Mouse (Mus musculus) hindbrain, embryonic 14.5 days (tissue): ENCODE results near the gene Ttc7b. TPM values are rescaled to one million over a fixed set of nuclear protein-coding genes. Genes with fewer than 3 reads are reported as not detected.
A peak's percentile ranks its signal among the peaks of the same experiment; 100 is the strongest.

Experiments used
- ATAC-seq: fragments of 200-750 bp; cut with Nextera tagmentation; 2 replicates; pipeline ENCODE4 v1.8.0; 2017; ENCODE audit warnings: moderate number of reproducible peaks, mild to moderate bottlenecking, moderate TSS enrichment, moderate library complexity; ENCODE audit not compliant: low FRiP score
- DNase-seq: peaks from one replicate; pipeline ENCODE4 v3.0.0-alpha.2; 2015; ENCODE audit warnings: low spot score
- H3K27ac ChIP-seq: fragments of 300-500 bp; sonication (generic); 2 replicates; pipeline ENCODE4 v1.5.1; 2014; ENCODE audit warnings: mild to moderate bottlenecking, moderate library complexity
- H3K27me3 ChIP-seq: fragments of 300-500 bp; sonication (generic); 2 replicates; pipeline ENCODE4 v1.6.1; 2014; ENCODE audit warnings: mild to moderate bottlenecking, low read length, mixed read lengths; ENCODE audit not compliant: control insufficient read depth, insufficient read depth
- H3K36me3 ChIP-seq: fragments of 300-500 bp; sonication (generic); replicated peaks from 2 replicates; pipeline ENCODE4 v1.6.1; 2014; ENCODE audit not compliant: control insufficient read depth, insufficient read depth
- H3K4me1 ChIP-seq: fragments of 300-500 bp; sonication (generic); replicated peaks from 2 replicates; pipeline ENCODE4 v1.6.1; 2014; ENCODE audit warnings: antibody characterized with exemption, low read length, mixed read lengths; ENCODE audit not compliant: control insufficient read depth, insufficient read depth
- H3K4me2 ChIP-seq: fragments of 300-500 bp; sonication (generic); replicated peaks from 2 replicates; pipeline ENCODE4 v1.6.1; 2014; ENCODE audit warnings: mild to moderate bottlenecking, moderate library complexity
- H3K4me3 ChIP-seq: fragments of 300-500 bp; sonication (generic); replicated peaks from 2 replicates; pipeline ENCODE4 v1.5.1; 2014; ENCODE audit warnings: mild to moderate bottlenecking, low read length
- H3K9ac ChIP-seq: fragments of 300-500 bp; sonication (generic); 2 replicates; pipeline ENCODE4 v1.6.1; 2014
- H3K9me3 ChIP-seq: fragments of 300-500 bp; sonication (generic); 2 replicates; pipeline ENCODE4 v1.6.1; 2016; ENCODE audit warnings: low read length; ENCODE audit not compliant: control insufficient read depth
- WGBS: fragments of 180-500 bp; shearing (Covaris S2); extraction: QIAGEN DNeasy Blood & Tissue Kit; methylation state at CpG from one replicate; pipeline ENCODE4 v1.1.7; 2014; 5-methylcytosine and 5-hydroxymethylcytosine counted together
- polyA plus RNA-seq: library from polyadenylated mRNA; unstranded; fragments of >200 nt; fragmentation: Nextera tagmentation; extraction: Ambion mirVana; gene quantifications from 2 replicates; pipeline ENCODE4 v1.2.1, GENCODE M21; 2014

The Ttc7b gene
- polyA plus RNA-seq, result 12.2 and 12.4 TPM in 2 replicates

DNA sequence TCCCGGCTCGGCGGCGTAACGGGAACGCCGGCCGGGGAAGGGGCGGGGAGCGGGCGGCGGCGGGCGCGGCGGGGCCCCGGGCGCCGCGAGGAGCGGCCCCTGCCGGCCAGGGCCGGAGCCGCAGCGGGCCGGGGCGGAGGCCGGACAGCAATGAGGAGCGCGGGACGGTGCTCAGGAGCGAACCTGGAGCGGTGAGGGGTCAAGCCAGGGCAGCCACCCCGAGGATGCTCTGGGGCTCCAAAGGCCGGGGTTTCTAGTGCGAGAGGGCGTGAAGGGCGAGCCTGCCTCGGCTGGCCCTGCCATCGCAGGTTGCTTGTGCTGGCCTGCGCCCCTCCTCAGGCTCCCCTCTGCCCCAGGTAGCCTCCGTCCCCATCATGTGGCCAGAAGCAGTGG lies at the start of gene Ttc7b:
Ttc7b (minus strand) TSS at position 33 of the 393 bp plus-strand sequence.
- 3% methylated on average over 32 of the region's 42 CpGs for WGBS
- Histone ChIP-seq H3K36me3 (no peaks in the 10 kb centered on the region), H3K27ac (peak within 1 kb of the TSS; percentile 86), H3K9ac (peak within 1 kb of the TSS; percentile 99), H3K4me2 (peak within 1 kb of the TSS; percentile 70), H3K9me3 (no peaks in the 10 kb centered on the region), H3K4me3 (peak within 1 kb of the TSS; percentile 91), H3K27me3 (no peaks in the 10 kb centered on the region), H3K4me1 (peaks cover 13% of the 10 kb centered on the region)
- ATAC-seq, result peak; percentile 78
- peak; percentile 45 for DNase-seq

DNA sequence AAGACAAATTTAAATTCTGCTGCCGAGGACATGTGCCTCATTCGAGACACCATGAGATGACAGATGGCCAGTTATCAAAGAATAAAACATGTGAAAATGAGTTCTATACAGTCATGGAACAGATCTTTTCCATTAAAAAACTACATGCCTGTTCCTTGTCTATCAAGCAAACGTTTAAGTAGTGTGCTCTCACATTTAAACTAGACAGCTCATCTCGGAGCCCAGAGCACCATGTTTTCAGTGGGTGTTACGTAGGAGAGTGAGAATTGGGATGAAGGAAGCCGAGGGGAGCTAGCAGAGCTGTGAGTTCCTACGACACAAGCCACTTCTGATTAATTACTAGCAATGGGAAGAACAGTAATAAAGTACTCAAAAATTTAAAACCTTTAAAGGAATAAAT lies 48.2 kb upstream of the Ttc7b start:
- H3K4me3 ChIP-seq, result no peak overlapping the region
- WGBS, result 84% methylated on average over 7 of the region's 7 CpGs
- DNase-seq (no peak), ATAC-seq (no peak)
- H3K27ac ChIP-seq, result no peak overlapping the region
- H3K27me3 ChIP-seq, result no peaks in the 10 kb centered on the region
- H3K9ac ChIP-seq, result no peak overlapping the region
- no peaks in the 10 kb centered on the region for H3K4me1 ChIP-seq
- H3K9me3 ChIP-seq, result no peaks in the 10 kb centered on the region
- 0 out of 2 replicates have a peak, but pooled peaks cover 6% of the 10 kb centered on the region for H3K36me3 ChIP-seq
- H3K4me2 ChIP-seq, result no peak overlapping the region

DNA sequence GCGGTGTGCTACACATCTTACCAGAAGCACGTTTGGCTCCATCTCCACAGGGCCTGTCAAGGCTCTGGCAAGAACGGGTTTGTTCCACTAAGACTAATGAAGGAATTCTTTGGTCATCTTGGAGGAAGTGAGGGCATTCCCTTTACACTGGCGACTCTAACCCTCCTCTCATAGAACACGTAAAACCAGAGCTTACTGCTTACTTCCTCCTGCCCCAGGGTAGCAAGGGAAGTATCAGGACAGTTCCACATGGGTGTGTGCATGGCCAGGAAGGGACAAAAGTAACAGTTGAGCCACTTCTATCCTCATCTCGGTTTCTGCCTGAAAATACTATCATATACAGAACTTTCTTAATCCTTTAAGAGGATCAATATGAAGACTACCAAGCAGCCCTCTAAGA lies 47.5 kb upstream of the Ttc7b start:
- WGBS, result 87% methylated on average over 6 of the region's 6 CpGs
- Histone ChIP-seq H3K4me1 (no peaks in the 10 kb centered on the region), H3K27ac (no peak overlapping the region), H3K9ac (no peak overlapping the region), H3K4me2 (no peak overlapping the region), H3K36me3 (0 out of 2 replicates have a peak, but pooled peaks cover 4% of the 10 kb centered on the region), H3K27me3 (no peaks in the 10 kb centered on the region), H3K4me3 (no peak overlapping the region), H3K9me3 (no peaks in the 10 kb centered on the region)
- DNase-seq (no peak), ATAC-seq (no peak)

DNA sequence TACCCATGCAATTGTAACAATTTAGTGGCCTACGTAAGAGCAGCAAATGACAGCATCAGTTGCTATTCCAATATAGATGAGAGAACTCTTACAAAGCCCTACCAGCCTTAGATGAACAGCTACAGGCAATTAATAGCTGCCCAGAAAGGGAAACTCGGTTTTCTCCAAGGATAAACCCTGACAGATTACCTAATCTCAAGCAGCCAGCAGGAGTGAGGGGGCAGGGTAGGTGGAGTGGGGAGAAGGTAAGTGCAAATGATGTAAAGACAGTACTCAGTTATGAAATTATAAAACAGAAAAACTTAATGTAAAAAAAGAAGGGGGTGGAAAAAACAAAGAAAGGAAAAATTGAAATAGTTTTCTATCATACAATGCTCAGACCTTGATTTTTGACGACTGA lies 47.0 kb upstream of the Ttc7b start:
- 86% methylated on average over 3 of the region's 3 CpGs for WGBS
- H3K9ac ChIP-seq, result no peak overlapping the region

DNA sequence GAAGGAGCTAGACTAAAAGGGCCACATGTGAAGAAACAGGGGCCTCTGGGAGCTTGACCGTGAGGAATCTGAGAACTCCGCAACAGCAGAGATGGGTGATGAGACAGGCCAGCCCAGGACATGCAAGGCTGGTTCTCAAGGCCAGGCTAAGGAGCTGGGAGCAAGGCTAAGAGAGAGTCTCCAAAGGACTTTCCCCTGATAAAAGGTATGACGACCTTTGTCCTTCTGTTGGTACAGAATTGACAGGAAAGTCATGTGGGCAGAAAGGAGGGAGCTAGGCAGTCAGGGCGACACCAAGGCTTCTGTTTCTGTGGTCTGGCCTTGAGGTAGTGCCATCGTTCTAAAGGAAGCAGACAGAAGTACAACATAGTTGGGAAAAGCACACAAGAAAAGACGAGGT lies 33.0 kb upstream of the Ttc7b start:
- WGBS, result 94% methylated on average over 6 of the region's 6 CpGs
- H3K9me3 ChIP-seq, result no peaks in the 10 kb centered on the region
- no peak for DNase-seq
- no peaks in the 10 kb centered on the region for H3K4me1 ChIP-seq
- H3K4me3 ChIP-seq, result no peak overlapping the region
- H3K36me3 ChIP-seq, result peaks cover 35% of the 10 kb centered on the region; the same call in 1 of the 2 replicates
- H3K9ac ChIP-seq, result no peak overlapping the region
- no peak for ATAC-seq
- no peak overlapping the region for H3K4me2 ChIP-seq
- no peak overlapping the region for H3K27ac ChIP-seq
- no peaks in the 10 kb centered on the region for H3K27me3 ChIP-seq

More for the DNA sequence above, 47.0 kb upstream of the Ttc7b start:
- Histone ChIP-seq H3K27ac (no peak overlapping the region), H3K27me3 (no peaks in the 10 kb centered on the region), H3K36me3 (no peaks in the 10 kb centered on the region), H3K4me3 (no peak overlapping the region), H3K4me2 (no peak overlapping the region), H3K4me1 (no peaks in the 10 kb centered on the region), H3K9me3 (no peaks in the 10 kb centered on the region)
- DNase-seq (no peak), ATAC-seq (no peak)

DNA sequence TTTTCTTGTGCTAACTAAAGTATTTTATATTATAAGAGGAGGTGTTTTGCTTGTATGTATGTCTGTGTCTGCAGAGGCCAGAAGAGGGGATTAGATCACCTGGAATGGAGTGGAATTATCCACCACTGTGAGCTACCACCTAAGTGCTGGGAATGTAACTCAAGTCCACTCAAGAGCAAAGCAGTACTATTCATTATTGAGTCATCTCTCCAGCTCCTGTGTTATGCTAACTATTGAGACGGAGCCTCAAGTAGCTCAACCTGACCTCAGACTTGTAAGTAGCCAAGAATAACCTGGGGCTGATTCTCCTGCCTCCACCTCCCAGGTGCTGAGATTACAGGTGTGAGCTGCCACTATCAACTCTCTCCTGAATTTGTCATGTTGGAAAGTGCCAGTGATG lies 31.3 kb upstream of the Ttc7b start:
- WGBS, result 85% methylated on average over 1 of the region's 1 CpGs
- no peak for ATAC-seq
- no peak overlapping the region for H3K4me2 ChIP-seq
- DNase-seq, result no peak
- H3K9me3 ChIP-seq, result no peaks in the 10 kb centered on the region
- H3K27me3 ChIP-seq, result no peaks in the 10 kb centered on the region
- H3K27ac ChIP-seq, result no peak overlapping the region
- H3K9ac ChIP-seq, result no peak overlapping the region
- H3K4me1 ChIP-seq, result no peaks in the 10 kb centered on the region
- no peak overlapping the region for H3K4me3 ChIP-seq
- H3K36me3 ChIP-seq, result peaks cover 35% of the 10 kb centered on the region; the same call in 1 of the 2 replicates

DNA sequence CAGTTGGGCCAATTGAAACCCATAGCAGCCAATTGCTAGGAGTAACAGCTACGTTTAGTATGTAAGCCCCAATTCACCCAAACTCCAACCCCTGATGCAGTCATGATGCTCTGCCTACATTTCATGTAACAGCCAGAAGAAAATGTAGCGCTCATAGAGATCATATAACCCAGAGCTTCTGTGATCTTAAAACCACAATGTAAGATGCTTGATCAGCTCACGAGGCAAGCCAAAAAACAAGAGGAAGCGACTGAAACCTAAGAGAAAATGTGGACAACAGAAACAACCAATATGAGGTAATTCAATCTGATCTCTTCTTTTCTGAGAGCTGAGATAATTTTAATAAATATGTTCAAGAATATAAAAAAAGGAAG lies 23.6 kb upstream of the Ttc7b start:
- no peak for DNase-seq
- Histone ChIP-seq H3K9ac (no peak overlapping the region), H3K27ac (no peak overlapping the region), H3K36me3 (0 out of 2 replicates have a peak, but pooled peaks cover 4% of the 10 kb centered on the region), H3K4me1 (no peaks in the 10 kb centered on the region), H3K4me3 (no peak overlapping the region), H3K9me3 (no peaks in the 10 kb centered on the region), H3K27me3 (no peaks in the 10 kb centered on the region), H3K4me2 (no peak overlapping the region)
- 98% methylated on average over 4 of the region's 4 CpGs for WGBS
- no peak for ATAC-seq

DNA sequence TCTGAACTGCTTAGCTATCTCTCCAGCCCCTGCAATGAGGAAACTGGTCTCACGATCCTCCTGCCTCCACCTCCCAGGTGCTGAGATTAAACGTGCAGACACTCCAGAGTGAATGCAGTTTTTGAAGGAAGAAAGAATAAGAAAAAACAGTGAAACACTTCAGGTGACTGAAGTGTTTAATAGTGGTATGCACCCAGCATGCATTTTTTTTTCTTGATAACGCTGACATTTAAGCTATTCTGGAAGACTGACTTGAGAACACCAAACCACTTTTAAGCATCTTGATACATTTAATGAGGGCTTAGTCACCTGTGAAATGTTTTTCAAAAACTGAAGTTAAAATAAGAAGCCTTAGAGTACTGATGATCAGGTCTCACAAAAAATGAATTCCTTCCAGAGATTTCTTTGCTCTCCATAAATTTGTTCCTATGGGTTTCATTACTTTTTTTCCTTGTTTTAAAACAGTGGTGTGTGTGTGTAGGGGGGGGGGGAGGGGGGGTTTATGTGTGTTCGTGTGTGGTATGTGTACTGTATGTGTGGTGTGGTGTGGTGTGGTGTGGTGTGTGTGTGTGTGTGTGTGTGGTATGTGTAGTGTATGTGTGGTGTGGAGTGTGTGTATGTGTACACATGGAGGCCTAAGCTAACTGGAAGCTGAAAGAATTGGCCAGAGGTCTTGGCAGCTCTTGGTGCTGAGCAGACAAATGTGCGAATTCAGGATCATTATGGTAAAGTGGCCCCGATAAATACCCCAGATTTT lies 23.0 kb upstream of the Ttc7b start:
- H3K27me3 ChIP-seq, result no peaks in the 10 kb centered on the region
- no peak overlapping the region for H3K4me2 ChIP-seq
- WGBS, result 81% methylated on average over 6 of the region's 6 CpGs
- no peaks in the 10 kb centered on the region for H3K9me3 ChIP-seq
- no peak overlapping the region for H3K4me3 ChIP-seq
- no peaks in the 10 kb centered on the region for H3K36me3 ChIP-seq
- no peak overlapping the region for H3K9ac ChIP-seq
- ATAC-seq (no peak), DNase-seq (no peak)
- no peaks in the 10 kb centered on the region for H3K4me1 ChIP-seq
- H3K27ac ChIP-seq, result no peak overlapping the region

DNA sequence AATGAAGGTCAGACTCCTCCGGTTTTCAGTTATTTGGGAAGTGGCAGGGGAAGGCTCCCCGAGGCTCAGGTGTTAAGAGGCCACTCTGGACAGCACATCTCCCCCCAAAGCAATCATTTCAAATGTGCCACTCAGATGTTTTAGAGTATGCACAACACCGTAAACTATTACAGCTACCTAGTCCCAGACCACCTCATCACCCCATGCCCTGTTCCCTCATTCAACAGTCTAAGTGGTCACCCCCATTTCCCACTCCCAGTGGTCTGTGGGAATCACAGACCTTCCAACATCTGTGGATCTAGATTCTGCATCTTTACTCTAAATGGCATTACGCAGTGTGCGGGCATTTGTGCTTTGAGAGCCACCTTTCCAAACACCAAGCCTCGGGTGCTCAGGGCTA lies 21.9 kb upstream of the Ttc7b start:
- Histone ChIP-seq H3K4me2 (no peak overlapping the region), H3K4me3 (no peak overlapping the region), H3K27ac (no peak overlapping the region), H3K36me3 (no peaks in the 10 kb centered on the region), H3K27me3 (no peaks in the 10 kb centered on the region), H3K4me1 (no peaks in the 10 kb centered on the region), H3K9me3 (no peaks in the 10 kb centered on the region), H3K9ac (no peak overlapping the region)
- 90% methylated on average over 6 of the region's 6 CpGs for WGBS
- ATAC-seq, result no peak
- DNase-seq, result no peak
